Mouse (Mus musculus): Measurements from ENCODE around the gene Ltbp2. TPM values are rescaled to one million over a fixed set of nuclear protein-coding genes. Genes with fewer than 3 reads are reported as not detected.

Ltbp2 gene
- polyA plus RNA-seq, 1 experiment from 2014 or later: 0.13 TPM

GRCm38 (mm10) chr12:84790853-84791252 is 85.5 kb downstream of the Ltbp2 start:
- H3K4me3 ChIP-seq (replicated peaks): no peak overlapping the region

GRCm38 (mm10) chr12:84786091-84786490 is 90.2 kb downstream of the Ltbp2 start:
- Histone ChIP-seq H3K27ac (no peak overlapping the region), H3K4me2 (replicated peaks) (no peak overlapping the region), H3K9ac (replicated peaks) (no peak overlapping the region; the same call in 1 of the 2 replicates), H3K36me3 (no peaks in the 10 kb centered on the region), H3K27me3 (0 out of 2 replicates have a peak, but pooled peaks cover 5% of the 10 kb centered on the region), H3K9me3 (no peaks in the 10 kb centered on the region), H3K4me1 (replicated peaks) (peaks cover 8% of the 10 kb centered on the region), H3K4me3 (replicated peaks) (no peak overlapping the region)
- whole genome bisulfite sequencing: 59% methylated on average over 5 of the region's 5 CpGs
- no peak for ATAC-seq

More at GRCm38 (mm10) chr12:84790853-84791252, 85.5 kb downstream of the Ltbp2 start:
- no peaks in the 10 kb centered on the region for H3K36me3 ChIP-seq
- H3K27ac ChIP-seq: no peak overlapping the region
- peaks cover 8% of the 10 kb centered on the region; the same call in 1 of the 2 replicates for H3K4me1 ChIP-seq (replicated peaks)
- no peak for ATAC-seq
- H3K9ac ChIP-seq (replicated peaks): no peak overlapping the region
- H3K4me2 ChIP-seq (replicated peaks): no peak overlapping the region
- no peaks in the 10 kb centered on the region for H3K27me3 ChIP-seq
- H3K9me3 ChIP-seq: no peaks in the 10 kb centered on the region
- 73% methylated on average over 10 of the region's 10 CpGs for WGBS

GRCm38 (mm10) chr12:84784604-84785381 is 91.5 kb downstream of the Ltbp2 start:
- Histone ChIP-seq H3K27me3 (0 out of 2 replicates have a peak, but pooled peaks cover 5% of the 10 kb centered on the region), H3K4me3 (replicated peaks) (no peak overlapping the region), H3K9me3 (no peaks in the 10 kb centered on the region), H3K36me3 (no peaks in the 10 kb centered on the region), H3K27ac (no peak overlapping the region), H3K4me2 (replicated peaks) (0 out of 2 replicates have a peak overlapping the region, but pooled peaks have one; percentile 19), H3K9ac (replicated peaks) (no peak overlapping the region), H3K4me1 (replicated peaks) (peaks cover 7% of the 10 kb centered on the region)
- 35% methylated on average over 25 of the region's 25 CpGs for WGBS
- ATAC-seq: peak; percentile 83

GRCm38 (mm10) chr12:84776229-84776628 is 100.1 kb downstream of the Ltbp2 start:
- ATAC-seq: no peak
- Histone ChIP-seq H3K4me1 (replicated peaks) (peaks cover 21% of the 10 kb centered on the region), H3K9ac (replicated peaks) (no peak overlapping the region), H3K27ac (no peak overlapping the region), H3K4me3 (replicated peaks) (no peak overlapping the region), H3K27me3 (no peaks in the 10 kb centered on the region), H3K9me3 (no peaks in the 10 kb centered on the region), H3K4me2 (replicated peaks) (no peak overlapping the region), H3K36me3 (no peaks in the 10 kb centered on the region)

GRCm38 (mm10) chr12:84774376-84774775 is 102.0 kb downstream of the Ltbp2 start:
- H3K4me3 ChIP-seq (replicated peaks): peak overlapping the region; percentile 69
- no peak overlapping the region for H3K9ac ChIP-seq (replicated peaks)
- H3K4me2 ChIP-seq (replicated peaks): peak overlapping the region; percentile 67
- ATAC-seq: no peak
- H3K27me3 ChIP-seq: no peaks in the 10 kb centered on the region
- 94% methylated on average over 6 of the region's 6 CpGs for WGBS
- H3K36me3 ChIP-seq: no peaks in the 10 kb centered on the region; the same call in 1 of the 2 replicates
- no peak overlapping the region for H3K27ac ChIP-seq
- no peaks in the 10 kb centered on the region for H3K9me3 ChIP-seq
- H3K4me1 ChIP-seq (replicated peaks): peaks cover 39% of the 10 kb centered on the region

GRCm38 (mm10) chr12:84773476-84773875 is 102.9 kb downstream of the Ltbp2 start:
- Histone ChIP-seq H3K9ac (replicated peaks) (peak overlapping the region; percentile 85), H3K4me3 (replicated peaks) (peak overlapping the region; percentile 69), H3K9me3 (no peaks in the 10 kb centered on the region), H3K27ac (peak overlapping the region; percentile 35; the same call in 1 of the 2 replicates), H3K4me1 (replicated peaks) (peaks cover 45% of the 10 kb centered on the region), H3K36me3 (peaks cover 5% of the 10 kb centered on the region), H3K27me3 (no peaks in the 10 kb centered on the region), H3K4me2 (replicated peaks) (peak overlapping the region; percentile 67)
- 1% methylated on average over 20 of the region's 20 CpGs for WGBS
- ATAC-seq: no peak

GRCm38 (mm10) chr12:84772726-84773441 is 103.4 kb downstream of the Ltbp2 start, which contains the start of the genes Npc2 and Isca2:
Gene Npc2 (minus strand): TSS chr12:84773152.
Gene Isca2 (plus strand): TSS chr12:84773251.
- H3K9ac ChIP-seq (replicated peaks): peak within 1 kb of the TSS; percentile 85
- H3K4me3 ChIP-seq (replicated peaks): peak within 1 kb of the TSS; percentile 69
- H3K36me3 ChIP-seq: peaks cover 5% of the 10 kb centered on the region
- H3K27me3 ChIP-seq: no peaks in the 10 kb centered on the region
- under 1% methylated on average over 49 of the region's 50 CpGs for WGBS
- no peaks in the 10 kb centered on the region for H3K9me3 ChIP-seq
- peak within 1 kb of the TSS; percentile 90 for H3K27ac ChIP-seq
- peaks cover 45% of the 10 kb centered on the region for H3K4me1 ChIP-seq (replicated peaks)
- peak; percentile 99 for ATAC-seq
- H3K4me2 ChIP-seq (replicated peaks): peak within 1 kb of the TSS; percentile 67

- Histone ChIP-seq H3K36me3 (peaks cover 5% of the 10 kb centered on the region), H3K27me3 (no peaks in the 10 kb centered on the region), H3K9me3 (no peaks in the 10 kb centered on the region), H3K27ac (peak overlapping the region; percentile 90), H3K9ac (replicated peaks) (peak overlapping the region; percentile 74), H3K4me3 (replicated peaks) (peak overlapping the region; percentile 69), H3K4me1 (replicated peaks) (peaks cover 52% of the 10 kb centered on the region), H3K4me2 (replicated peaks) (peak overlapping the region; percentile 63)
- ATAC-seq: no peak
- WGBS: under 1% methylated on average over 10 of the region's 10 CpGs
These were observed 104.3 kb downstream of the Ltbp2 start for GRCm38 (mm10) chr12:84771981-84772520.

- 87% methylated on average over 7 of the region's 7 CpGs for WGBS
- no peak overlapping the region for H3K9ac ChIP-seq (replicated peaks)
- peaks cover 16% of the 10 kb centered on the region for H3K36me3 ChIP-seq
- H3K27me3 ChIP-seq: no peaks in the 10 kb centered on the region
- H3K4me2 ChIP-seq (replicated peaks): no peak overlapping the region
- H3K9me3 ChIP-seq: no peaks in the 10 kb centered on the region
- no peak for ATAC-seq
- peaks cover 52% of the 10 kb centered on the region for H3K4me1 ChIP-seq (replicated peaks)
- H3K27ac ChIP-seq: no peak overlapping the region
- no peak overlapping the region for H3K4me3 ChIP-seq (replicated peaks)
These were observed 106.7 kb downstream of the Ltbp2 start for GRCm38 (mm10) chr12:84769624-84770023.

- Histone ChIP-seq H3K9ac (replicated peaks) (no peak overlapping the region), H3K27ac (no peak overlapping the region), H3K4me2 (replicated peaks) (no peak overlapping the region), H3K9me3 (no peaks in the 10 kb centered on the region), H3K4me1 (replicated peaks) (peaks cover 41% of the 10 kb centered on the region), H3K27me3 (no peaks in the 10 kb centered on the region), H3K36me3 (peaks cover 37% of the 10 kb centered on the region), H3K4me3 (replicated peaks) (no peak overlapping the region)
- no peak for ATAC-seq
- WGBS: 93% methylated on average over 6 of the region's 6 CpGs
These were observed 108.8 kb downstream of the Ltbp2 start for GRCm38 (mm10) chr12:84767510-84767909.

- H3K4me1 ChIP-seq (replicated peaks): peaks cover 31% of the 10 kb centered on the region
- no peak overlapping the region for H3K4me2 ChIP-seq (replicated peaks)
- no peak overlapping the region for H3K27ac ChIP-seq
- peaks cover 49% of the 10 kb centered on the region for H3K36me3 ChIP-seq
- no peak for ATAC-seq
- no peaks in the 10 kb centered on the region for H3K9me3 ChIP-seq
- no peak overlapping the region for H3K9ac ChIP-seq (replicated peaks)
- no peak overlapping the region for H3K4me3 ChIP-seq (replicated peaks)
- WGBS: 90% methylated on average over 5 of the region's 5 CpGs
- no peaks in the 10 kb centered on the region for H3K27me3 ChIP-seq
These were observed 110.1 kb downstream of the Ltbp2 start for GRCm38 (mm10) chr12:84766113-84766735.
